Mouse (Mus musculus) forebrain, embryonic 14.5 days (tissue): ENCODE measurements at regions not wholly inside any gene's neighbourhood (a gene's known extent, or its start where the extent isn't known, plus 50 kb on each side); places are given as distances from the start of the nearest gene placed in this dataset.
A peak's percentile ranks its signal among the peaks of the same experiment; 100 is the strongest.

Source experiments
- ATAC-seq: fragments of 200-750 bp; cut with Nextera tagmentation; 2 replicates; pipeline ENCODE4 v1.8.0; 2017; ENCODE audit warnings: mild to moderate bottlenecking, moderate library complexity
- DNase-seq: peaks from one replicate; pipeline ENCODE4 v3.0.0-alpha.2; 2015; ENCODE audit warnings: low spot score
- H3K27ac ChIP-seq: fragments of 300-500 bp; sonication (generic); 2 replicates; pipeline ENCODE4 v1.5.1; 2014; ENCODE audit warnings: low read depth, mild to moderate bottlenecking, control low read depth, low read length, moderate library complexity
- H3K27me3 ChIP-seq: fragments of 300-500 bp; sonication (generic); replicated peaks from 2 replicates; pipeline ENCODE4 v1.6.1; 2014; ENCODE audit warnings: low read length, control low read depth, mixed read lengths; ENCODE audit not compliant: control insufficient read depth, insufficient read depth
- H3K36me3 ChIP-seq: fragments of 300-500 bp; sonication (generic); 2 replicates; pipeline ENCODE4 v1.6.1; 2014; ENCODE audit warnings: low read length, control low read depth; ENCODE audit not compliant: control insufficient read depth, insufficient read depth
- H3K4me1 ChIP-seq: fragments of 300-500 bp; sonication (generic); 2 replicates; pipeline ENCODE4 v1.6.1; 2014; ENCODE audit warnings: antibody characterized with exemption, low read length, control low read depth; ENCODE audit not compliant: control insufficient read depth, insufficient read depth
- H3K4me2 ChIP-seq: fragments of 300-500 bp; sonication (generic); 2 replicates; pipeline ENCODE4 v1.6.1; 2014; ENCODE audit warnings: mild to moderate bottlenecking, control low read depth, low read length
- H3K4me3 ChIP-seq: fragments of 300-500 bp; sonication (generic); 2 replicates; pipeline ENCODE4 v1.5.1; 2014; ENCODE audit warnings: low read depth, low read length, control low read depth
- H3K9ac ChIP-seq: fragments of 300-500 bp; sonication (generic); 2 replicates; pipeline ENCODE4 v1.6.1; 2014; ENCODE audit warnings: mild to moderate bottlenecking, low read length, control low read depth, moderate library complexity
- H3K9me3 ChIP-seq: fragments of 300-500 bp; sonication (generic); replicated peaks from 2 replicates; pipeline ENCODE4 v1.6.1; 2016; ENCODE audit warnings: low read length, control low read depth, mixed read lengths; ENCODE audit not compliant: control insufficient read depth
- WGBS: fragments of 180-500 bp; shearing (Covaris S2); extraction: QIAGEN DNeasy Blood & Tissue Kit; methylation state at CpG from one replicate; pipeline ENCODE4 v1.1.7; 2014; 5-methylcytosine and 5-hydroxymethylcytosine counted together

DNA sequence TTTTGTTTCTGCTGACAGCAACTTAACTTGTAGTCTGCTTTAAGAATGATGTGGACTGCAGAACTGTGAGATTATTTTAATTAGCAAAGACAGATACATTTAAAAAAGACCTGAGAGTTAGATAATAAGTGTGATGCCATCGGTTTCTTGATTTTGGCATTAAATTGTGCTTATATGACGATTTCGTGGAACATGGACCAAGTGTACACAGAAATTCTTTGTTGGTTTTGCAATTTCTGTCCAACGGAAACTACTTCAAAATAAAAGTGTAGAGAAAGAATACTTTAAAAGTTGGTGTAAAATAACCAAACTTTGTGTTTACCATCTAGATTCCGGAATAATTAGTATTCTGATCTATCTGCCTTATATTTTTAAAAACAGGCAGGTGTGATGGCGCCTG lies 81.4 kb upstream of the Pik3r1 start:
- no peak for DNase-seq
- H3K4me1 ChIP-seq = no peaks in the 10 kb centered on the region
- 92% methylated on average over 6 of the region's 6 CpGs for WGBS

DNA sequence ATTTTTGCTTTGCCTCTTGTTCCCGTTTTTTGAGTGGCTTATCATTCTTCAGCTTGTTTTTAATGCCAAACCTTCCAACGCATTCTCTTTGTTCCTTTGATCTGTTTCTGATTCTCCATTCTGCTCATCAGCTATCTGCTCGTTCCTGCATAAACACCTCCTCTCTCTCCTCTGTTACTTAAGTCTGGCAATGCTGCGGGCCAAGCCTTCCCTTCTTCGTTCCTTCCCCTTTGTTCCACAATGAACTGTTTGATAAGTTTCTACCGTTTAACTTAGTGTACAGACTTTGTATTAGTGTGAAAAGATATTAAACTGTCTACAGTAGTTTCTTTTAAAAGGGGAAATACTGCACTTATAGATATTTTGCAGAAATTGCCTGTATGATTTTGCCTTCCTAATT lies 83.3 kb upstream of the Pik3r1 start:
- WGBS = 64% methylated on average over 6 of the region's 6 CpGs
- Histone ChIP-seq H3K9ac (no peak overlapping the region), H3K36me3 (no peaks in the 10 kb centered on the region), H3K4me3 (no peak overlapping the region), H3K27me3 (no peaks in the 10 kb centered on the region), H3K4me1 (no peaks in the 10 kb centered on the region), H3K27ac (no peak overlapping the region), H3K4me2 (no peak overlapping the region), H3K9me3 (no peaks in the 10 kb centered on the region)
- no peak for ATAC-seq
- DNase-seq = no peak

More for the DNA sequence above, 81.4 kb upstream of the Pik3r1 start:
- Histone ChIP-seq H3K27ac (no peak overlapping the region), H3K36me3 (no peaks in the 10 kb centered on the region), H3K9me3 (no peaks in the 10 kb centered on the region), H3K4me3 (no peak overlapping the region), H3K4me2 (no peak overlapping the region), H3K9ac (no peak overlapping the region), H3K27me3 (no peaks in the 10 kb centered on the region)
- ATAC-seq = no peak

DNA sequence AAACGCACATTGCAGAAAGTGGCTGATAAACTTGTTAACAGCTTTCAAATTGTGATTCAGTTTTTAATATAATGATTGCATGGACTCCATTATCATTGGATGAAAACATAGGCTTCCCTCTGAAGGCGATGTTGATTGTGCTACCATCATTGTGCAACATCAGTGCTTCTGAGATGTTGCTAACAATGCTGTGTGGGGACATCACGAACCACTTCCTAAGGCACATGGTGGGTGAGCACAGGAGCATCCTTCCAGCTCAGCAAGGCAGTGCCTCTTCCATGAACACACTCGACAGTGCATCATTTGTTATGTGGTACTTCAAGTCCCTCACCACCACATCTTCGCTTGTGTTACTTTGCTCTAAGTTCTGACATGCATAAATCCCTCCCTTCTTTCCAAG lies 84.9 kb upstream of the Pik3r1 start:
- Histone ChIP-seq H3K9me3 (no peaks in the 10 kb centered on the region), H3K36me3 (no peaks in the 10 kb centered on the region), H3K4me3 (no peak overlapping the region), H3K4me1 (no peaks in the 10 kb centered on the region), H3K27ac (no peak overlapping the region), H3K27me3 (no peaks in the 10 kb centered on the region), H3K9ac (no peak overlapping the region), H3K4me2 (no peak overlapping the region)
- no peak for ATAC-seq
- 84% methylated on average over 5 of the region's 5 CpGs for WGBS
- no peak for DNase-seq

DNA sequence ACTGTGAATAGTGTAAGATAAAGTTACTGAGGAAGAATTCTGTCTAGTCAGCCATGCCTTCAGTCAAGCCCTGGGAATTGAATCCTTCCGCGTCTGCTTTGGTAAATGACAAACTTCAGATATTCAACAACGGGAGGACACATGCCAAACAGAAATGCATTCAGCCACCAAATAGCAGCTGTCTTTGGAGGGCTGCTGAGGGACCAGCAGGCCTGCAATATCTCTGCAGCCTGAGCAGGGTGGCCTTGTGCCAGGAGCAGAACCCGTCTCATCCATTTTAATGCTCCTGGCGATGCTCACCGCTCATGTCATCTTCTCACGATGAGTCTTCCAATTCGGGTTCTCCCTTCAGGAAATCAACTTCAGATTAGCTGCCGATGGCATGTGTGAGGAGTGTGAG lies 87.1 kb upstream of the Pik3r1 start:
- Histone ChIP-seq H3K9me3 (no peaks in the 10 kb centered on the region), H3K27me3 (no peaks in the 10 kb centered on the region), H3K4me2 (no peak overlapping the region), H3K36me3 (no peaks in the 10 kb centered on the region), H3K9ac (no peak overlapping the region), H3K27ac (no peak overlapping the region), H3K4me1 (no peaks in the 10 kb centered on the region), H3K4me3 (no peak overlapping the region)
- ATAC-seq = peak; percentile 75
- DNase-seq = peak; percentile 79
- 67% methylated on average over 9 of the region's 9 CpGs for WGBS

DNA sequence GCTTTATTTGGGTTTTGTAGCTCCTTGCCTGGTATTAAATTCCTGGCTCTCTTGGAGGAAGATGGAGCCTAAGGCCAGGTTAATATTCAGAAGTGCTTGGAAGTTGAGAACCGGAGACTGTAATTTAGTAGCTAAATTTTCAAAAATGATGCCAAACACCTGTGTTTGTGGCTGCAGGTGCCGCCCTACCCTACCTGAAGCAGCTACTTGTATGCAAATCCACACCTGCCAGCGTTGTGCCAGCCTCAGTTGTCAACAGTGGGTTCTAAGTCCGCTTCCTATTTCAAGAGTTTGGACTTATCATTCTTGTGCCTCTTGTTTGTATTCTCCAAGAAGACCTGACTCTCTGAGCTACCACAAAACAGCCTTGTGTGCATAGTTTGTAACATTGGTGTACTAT lies 92.7 kb upstream of the Pik3r1 start:
- no peak for DNase-seq
- H3K9me3 ChIP-seq = no peaks in the 10 kb centered on the region

DNA sequence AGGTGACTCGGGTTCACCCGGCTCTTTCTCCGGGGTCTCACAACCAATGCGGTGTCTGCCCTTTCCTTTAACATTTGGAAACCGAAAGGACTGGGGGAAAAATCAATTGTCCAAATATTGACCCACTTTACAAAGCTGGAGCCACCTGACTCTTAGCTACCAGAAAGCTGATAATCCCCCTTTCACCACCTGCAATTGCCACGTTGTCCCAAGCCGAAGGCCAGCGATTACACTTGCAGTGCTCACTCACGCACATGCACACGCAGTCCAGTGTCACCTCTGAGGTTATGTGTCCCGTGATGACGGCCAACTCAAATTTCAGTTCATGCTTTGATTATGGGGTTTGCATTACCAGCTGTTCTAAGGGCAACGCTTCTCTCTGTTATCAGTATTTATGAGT lies 94.0 kb upstream of the Pik3r1 start:
- Histone ChIP-seq H3K27ac (no peak overlapping the region), H3K27me3 (no peaks in the 10 kb centered on the region), H3K9me3 (no peaks in the 10 kb centered on the region), H3K4me3 (no peak overlapping the region), H3K4me1 (no peaks in the 10 kb centered on the region; the same call in 1 of the 2 replicates), H3K9ac (no peak overlapping the region), H3K4me2 (no peak overlapping the region), H3K36me3 (no peaks in the 10 kb centered on the region)
- WGBS = 92% methylated on average over 13 of the region's 13 CpGs
- DNase-seq (no peak), ATAC-seq (no peak)

More for the DNA sequence above, 92.7 kb upstream of the Pik3r1 start:
- ATAC-seq = no peak
- Histone ChIP-seq H3K4me3 (no peak overlapping the region), H3K36me3 (no peaks in the 10 kb centered on the region), H3K9ac (no peak overlapping the region), H3K27ac (no peak overlapping the region), H3K4me1 (no peaks in the 10 kb centered on the region), H3K27me3 (no peaks in the 10 kb centered on the region), H3K4me2 (no peak overlapping the region)
- 86% methylated on average over 4 of the region's 4 CpGs for WGBS

DNA sequence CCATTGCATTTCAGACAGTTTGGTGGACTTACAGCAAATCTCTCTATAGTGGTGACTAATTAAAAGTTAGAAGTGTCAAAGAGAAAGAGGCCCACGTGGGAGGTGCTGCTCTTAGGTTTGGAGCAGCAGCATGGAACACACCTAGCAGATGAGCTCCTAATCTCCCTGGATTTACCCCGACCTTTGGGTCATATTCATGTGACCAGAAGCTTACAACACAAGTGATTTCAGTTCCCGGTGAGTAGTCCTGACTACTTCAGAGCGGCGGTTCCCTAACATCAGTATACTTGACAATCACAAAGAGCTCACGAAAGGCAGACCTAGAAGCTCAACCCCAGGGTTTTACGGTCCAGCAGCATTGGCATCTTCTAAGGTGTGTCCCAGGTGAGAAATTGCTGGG lies 95.0 kb upstream of the Pik3r1 start:
- no peak for DNase-seq
- no peak overlapping the region for H3K27ac ChIP-seq
- H3K9me3 ChIP-seq = no peaks in the 10 kb centered on the region
- no peak for ATAC-seq
- 89% methylated on average over 7 of the region's 7 CpGs for WGBS
- H3K27me3 ChIP-seq = no peaks in the 10 kb centered on the region
- no peaks in the 10 kb centered on the region; the same call in 1 of the 2 replicates for H3K4me1 ChIP-seq
- no peaks in the 10 kb centered on the region for H3K36me3 ChIP-seq
- no peak overlapping the region for H3K4me3 ChIP-seq
- no peak overlapping the region for H3K4me2 ChIP-seq
- H3K9ac ChIP-seq = no peak overlapping the region

DNA sequence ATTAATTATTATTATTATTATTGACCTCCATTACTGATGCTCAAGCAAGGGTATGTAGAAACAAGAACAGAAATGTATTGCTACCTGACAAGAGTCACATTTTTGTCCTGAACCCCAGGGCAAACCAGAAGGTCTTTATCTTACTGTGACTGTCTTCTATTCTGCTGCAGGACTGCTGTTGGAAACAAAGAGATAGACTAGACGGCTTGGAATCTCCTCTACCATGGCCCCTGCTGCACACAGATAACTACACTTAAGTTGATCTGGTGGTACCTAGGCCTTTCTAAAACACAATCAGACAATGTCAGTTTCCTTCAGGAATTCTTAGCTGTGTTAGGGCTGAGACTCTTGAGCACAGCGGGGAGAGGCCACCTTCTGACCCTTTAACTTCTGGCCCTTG lies 95.6 kb upstream of the Pik3r1 start:
- Histone ChIP-seq H3K27me3 (no peaks in the 10 kb centered on the region), H3K36me3 (no peaks in the 10 kb centered on the region), H3K27ac (no peak overlapping the region), H3K4me1 (no peaks in the 10 kb centered on the region; the same call in 1 of the 2 replicates), H3K4me3 (no peak overlapping the region), H3K9ac (no peak overlapping the region), H3K9me3 (no peaks in the 10 kb centered on the region), H3K4me2 (no peak overlapping the region)
- WGBS = 87% methylated on average over 2 of the region's 2 CpGs
- DNase-seq (no peak), ATAC-seq (no peak)

DNA sequence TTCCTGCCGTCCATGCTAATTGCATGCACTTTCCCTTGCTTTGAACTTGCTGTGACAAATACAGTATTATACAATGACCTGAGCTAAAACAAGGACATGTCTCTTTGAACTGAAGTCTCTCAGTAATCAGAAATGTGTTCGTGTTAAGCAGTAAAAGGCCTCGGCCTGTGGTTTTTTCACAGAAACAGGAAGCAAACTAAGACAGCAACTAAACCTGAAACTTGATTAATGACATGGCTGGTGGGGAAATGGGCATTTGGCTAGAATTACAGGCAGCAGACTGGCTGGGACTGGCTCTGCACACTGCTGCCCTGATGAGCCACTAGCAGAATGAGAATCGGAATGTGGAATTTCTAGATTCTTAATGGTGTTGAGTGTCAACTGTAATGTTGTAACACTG lies 98.8 kb upstream of the Pik3r1 start:
- Histone ChIP-seq H3K9me3 (no peaks in the 10 kb centered on the region), H3K9ac (no peak overlapping the region), H3K4me1 (no peaks in the 10 kb centered on the region; the same call in 1 of the 2 replicates), H3K27me3 (no peaks in the 10 kb centered on the region), H3K4me2 (no peak overlapping the region), H3K36me3 (no peaks in the 10 kb centered on the region), H3K4me3 (no peak overlapping the region), H3K27ac (no peak overlapping the region)
- WGBS = 81% methylated on average over 4 of the region's 4 CpGs
- DNase-seq (no peak), ATAC-seq (no peak)
